Mouse (Mus musculus) lung, postnatal 10 days (tissue): ENCODE measurements around the gene Wipi2.

ENCODE experiments used
- DNase-seq: peaks from one replicate; pipeline ENCODE4 v3.0.0; 2021

Gene Wipi2

DNA sequence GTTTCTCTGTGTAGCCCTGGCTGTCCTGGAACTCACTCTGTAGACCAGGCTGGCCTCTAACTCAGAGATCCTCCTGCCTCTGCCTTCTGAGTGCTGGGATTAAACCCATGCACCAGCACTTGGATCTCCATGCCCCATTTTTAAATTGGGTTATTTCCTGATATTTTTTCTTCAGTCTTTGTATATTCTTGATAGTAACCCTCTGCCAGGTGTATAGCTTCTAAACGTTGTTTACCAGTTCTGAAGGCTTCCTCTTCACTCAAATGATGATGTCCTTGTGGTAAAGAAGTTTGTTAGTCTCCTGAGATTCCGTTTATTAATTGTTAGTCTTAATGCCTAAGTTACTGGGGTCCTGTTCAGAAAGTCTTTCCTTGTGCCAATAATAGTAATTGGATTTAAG is at the start of gene Wipi2:
Wipi2 (plus strand) TSS at position 301 of the 400 bp plus-strand sequence.
- no peak for DNase-seq

DNA sequence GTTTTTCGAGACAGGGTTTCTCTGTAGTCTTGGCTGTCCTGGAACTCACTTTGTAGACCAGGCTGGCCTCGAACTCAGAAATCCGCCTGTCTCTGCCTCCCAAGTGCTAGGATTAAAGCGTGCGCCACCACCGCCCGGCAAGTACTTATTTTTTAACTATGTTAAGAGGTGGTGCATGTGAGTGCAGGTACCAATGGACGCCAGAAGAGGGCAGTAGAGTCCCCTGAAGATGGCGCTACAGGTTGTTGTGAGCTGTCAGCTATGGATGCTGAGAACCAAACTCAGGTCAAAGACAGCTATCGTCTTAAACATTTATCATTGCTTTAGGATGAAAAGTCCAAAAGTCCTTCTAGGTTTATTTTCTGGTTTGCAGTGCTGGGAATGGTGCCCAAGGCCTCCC is 49.3 kb upstream of the Wipi2 start:
- DNase-seq: no peak

DNA sequence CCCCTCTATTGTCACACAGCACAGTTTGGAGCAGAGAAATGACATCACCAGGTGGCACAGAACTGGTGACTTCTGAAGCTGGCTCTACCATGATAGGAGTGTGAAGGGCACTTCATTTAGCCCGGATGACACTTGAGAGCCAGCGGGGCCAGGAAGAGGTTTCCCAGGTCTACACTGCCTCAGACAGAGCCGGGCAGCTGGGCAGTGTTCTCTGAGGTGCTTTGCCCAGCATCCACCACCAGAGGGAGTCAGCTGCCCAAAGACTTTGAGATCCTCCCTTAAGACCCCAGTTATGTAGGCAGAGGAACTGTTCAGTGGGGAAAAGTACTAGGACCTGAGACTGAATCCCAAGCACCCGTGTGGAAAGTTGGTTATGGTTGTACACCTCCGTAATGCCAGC is 46.0 kb upstream of the Wipi2 start:
- DNase-seq: peak; percentile 58

DNA sequence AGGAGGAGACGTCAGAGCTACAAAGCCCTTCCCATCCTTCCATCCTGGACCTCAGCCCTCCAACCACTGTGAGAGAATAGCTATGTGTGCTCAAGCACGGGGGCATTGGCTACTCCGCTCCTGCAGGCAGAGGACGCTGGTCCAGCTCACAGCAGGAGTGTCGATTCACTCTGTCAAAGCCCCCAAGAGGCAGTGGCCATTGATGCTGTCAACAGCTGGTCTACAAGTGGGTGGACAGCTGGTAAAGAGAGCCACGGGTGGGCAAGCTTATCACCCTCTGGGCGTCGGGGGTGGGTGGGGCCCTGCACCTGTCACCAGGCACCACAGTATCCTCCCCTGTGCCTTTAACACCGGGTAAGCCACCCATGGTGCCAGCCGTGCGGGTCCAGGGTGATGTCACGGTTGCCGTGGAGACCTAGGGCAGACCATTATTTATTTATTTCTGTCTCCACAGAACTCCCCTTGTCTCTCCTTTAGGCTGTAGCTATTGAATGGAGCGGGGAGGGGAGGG is 43.8 kb upstream of the Wipi2 start:
- peak; percentile 4 for DNase-seq

DNA sequence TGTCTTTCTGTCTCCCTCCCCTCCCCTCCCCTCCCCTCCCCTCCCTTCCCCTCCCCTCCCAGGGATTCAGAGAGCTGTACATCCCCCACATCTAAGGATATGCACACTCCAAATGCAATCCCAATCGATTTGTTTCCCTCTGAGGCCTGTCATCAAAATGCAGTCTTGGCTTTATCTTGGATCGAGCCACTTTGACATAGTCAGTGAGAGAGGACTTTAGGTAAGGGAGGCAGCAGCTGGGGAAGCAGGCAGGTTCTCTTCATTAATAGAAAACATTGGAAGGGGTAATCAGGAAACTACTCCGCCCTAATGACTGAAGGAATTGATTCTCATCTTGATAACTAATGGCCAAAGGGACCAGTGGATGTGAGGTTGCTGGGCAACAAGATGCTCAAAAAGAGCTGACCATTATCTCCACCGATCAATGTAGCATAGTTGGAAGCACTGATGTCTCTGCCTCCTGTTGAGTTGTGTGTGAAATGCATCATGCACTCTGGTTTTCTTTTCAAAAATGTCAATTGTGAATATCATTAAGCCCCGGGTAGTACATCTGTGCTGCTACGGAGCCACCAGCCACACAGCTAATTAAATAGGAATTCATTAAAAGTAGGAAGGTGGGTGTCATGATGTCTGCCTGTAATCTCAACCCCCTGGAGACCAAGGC is 36.4 kb upstream of the Wipi2 start:
- no peak for DNase-seq

DNA sequence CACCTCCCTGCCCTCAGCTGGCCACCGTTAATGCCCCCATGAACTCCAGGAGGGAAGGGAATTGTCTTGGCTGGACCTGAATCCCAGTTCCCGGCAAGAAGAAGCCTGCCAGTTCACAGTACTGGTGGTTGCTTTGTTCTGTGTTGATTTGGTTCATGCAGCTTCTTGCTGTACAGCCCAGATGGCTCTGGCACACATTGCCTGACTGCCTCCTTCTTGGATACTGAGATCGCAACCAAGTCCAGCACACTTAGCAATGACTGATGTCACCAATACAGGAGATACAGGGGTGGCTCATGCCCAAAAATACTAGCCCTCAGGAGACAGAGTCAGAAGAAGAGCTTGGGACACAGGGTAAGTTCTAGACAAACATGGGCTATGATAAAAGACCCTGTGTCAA is 31.8 kb upstream of the Wipi2 start:
- DNase-seq: no peak

DNA sequence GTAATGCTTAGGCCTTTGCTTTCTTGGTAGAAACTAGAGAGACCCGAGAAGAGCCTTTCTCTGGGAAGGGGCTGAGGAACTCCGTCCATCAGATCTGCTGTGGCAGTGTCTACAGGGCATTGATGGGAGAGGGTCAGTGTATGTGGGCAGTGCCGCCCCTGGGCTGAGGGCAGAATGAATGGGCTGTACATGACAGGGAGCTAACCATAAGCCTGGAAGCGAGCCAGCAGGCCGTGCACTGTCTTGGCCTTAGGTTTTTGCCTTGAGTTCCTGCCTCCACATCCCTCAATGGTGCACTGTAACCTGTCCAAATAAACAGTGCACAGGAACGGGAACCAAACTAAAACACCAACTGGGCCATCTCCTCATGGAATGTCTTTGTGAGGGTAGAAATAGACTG is 30.8 kb upstream of the Wipi2 start:
- no peak for DNase-seq

DNA sequence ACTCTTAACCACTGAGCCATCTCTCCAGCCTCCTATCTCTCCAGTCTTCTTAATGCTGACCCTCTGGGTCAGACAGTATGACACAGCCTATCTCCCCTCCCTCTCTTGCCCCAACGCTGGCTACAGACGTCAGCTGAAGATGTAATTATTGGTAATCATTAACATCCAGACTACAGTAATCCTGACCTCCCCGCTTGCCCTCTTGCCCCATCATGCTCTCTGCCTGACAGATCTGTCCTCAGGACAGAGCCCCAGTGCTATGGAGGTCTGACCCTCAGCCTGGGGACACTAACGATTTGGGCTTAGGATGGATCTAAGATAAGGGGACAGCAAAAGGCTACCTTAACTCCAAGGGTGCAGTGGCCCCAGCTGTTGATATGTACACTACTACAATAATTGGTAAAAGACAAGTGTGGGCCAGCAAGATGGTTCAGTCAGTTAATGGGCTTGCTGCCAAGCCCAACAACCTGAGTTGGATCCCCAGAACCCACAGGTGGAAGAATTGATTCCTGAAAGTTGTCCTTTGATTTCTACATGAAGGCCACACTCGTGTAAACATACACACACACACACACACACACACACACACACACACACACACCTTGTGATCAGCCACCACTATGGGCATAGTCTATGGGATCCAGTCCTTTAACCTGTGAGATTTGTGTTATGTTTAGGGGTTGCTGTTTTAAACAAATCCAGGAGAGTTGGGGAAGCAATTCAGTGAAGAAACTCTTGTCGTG is 29.7 kb upstream of the Wipi2 start:
- no peak for DNase-seq

DNA sequence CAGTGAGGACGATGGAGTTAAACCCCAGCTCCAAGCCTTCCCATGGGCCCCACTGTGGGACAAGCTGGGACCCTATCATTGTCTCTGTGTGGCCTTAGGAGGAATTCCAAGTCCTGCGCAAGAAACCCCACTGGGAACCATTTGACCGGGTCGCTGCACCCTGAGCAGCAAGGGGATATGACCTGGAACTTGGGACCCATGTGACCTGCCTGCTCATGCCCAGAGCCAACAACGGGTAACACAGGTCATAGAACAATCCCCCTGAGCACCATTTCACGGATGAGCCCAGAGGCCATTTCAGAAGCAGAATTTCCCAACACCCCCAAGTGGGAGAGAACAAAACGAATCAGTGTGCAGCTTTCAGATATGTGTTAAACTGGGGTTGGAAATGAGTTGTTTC is 23.1 kb upstream of the Wipi2 start:
- DNase-seq: no peak

DNA sequence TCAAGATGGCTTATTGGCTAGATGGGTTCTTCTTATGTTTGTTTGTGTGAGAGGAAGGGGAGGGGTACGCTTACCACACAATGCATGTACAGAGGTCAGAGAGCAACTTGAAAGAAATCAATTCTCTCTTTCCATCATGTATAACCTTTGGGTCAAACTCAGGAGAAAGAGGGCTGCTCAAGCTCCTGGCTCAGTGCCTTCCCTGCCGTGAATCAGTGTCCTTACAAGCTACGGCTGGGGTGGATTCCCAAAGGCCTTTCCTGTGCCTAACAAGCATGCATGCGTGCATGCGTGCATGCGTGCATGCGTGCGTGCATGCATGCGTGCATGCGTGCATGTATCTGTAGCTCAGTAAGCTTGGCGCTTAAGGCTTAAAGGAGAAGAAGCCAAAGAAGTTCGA is 22.2 kb upstream of the Wipi2 start:
- no peak for DNase-seq

DNA sequence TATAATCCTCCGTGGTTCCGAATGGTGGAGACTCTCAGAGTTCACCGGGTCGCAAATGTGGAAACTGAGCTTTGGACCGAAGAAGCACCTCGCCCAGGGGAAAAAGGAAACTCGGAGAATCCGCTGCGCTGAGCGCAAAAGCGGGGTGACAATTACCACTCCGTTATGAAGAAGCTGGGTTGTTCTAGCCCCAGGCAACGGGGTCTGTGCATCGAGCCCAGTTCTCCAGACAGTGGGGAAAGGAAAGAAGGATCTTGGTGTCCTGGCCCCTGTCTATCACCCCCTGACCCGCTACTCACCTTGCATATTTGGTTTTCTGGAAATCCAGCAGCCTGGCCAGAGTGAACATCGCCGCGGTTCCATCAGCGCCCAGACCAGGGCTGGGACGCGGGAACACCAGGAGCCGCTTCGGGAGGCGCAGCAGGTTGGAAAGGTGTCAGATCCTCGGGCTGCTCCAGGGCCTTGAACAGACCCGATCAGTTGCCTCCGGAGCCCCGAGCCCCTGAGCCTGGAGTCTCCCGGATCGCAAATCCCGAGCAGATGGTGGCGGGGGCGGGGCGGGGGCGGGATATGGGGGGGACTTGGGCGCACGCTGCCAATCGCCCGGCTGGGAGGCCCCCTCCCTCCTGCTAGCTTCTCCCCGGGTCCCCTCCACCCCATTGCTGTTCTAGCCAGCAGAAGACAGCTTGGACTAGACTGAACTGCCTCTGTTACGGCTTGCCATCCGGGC is 19.1 kb upstream of the Wipi2 start, which contains the start of gene Mmd2:
Mmd2 (minus strand) TSS at position 542 of the 730 bp plus-strand sequence.
- DNase-seq: peak; percentile 2

DNA sequence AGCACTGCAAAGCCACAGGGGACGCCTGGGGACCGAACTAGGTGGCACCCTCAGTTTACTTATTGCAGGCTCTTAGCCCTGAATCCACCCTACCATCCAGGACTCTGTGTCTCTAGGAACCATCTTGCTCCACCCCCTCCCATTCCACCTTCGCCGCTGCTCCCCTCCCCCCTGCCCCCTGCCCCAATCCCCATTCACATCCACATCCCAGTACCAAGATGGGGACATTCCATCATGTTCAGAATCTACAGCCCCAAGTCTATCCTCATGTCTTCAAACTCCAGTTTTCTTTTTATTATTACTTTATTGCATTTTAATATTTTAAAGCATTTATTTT is 18.5 kb upstream of the Wipi2 start:
- no peak for DNase-seq

DNA sequence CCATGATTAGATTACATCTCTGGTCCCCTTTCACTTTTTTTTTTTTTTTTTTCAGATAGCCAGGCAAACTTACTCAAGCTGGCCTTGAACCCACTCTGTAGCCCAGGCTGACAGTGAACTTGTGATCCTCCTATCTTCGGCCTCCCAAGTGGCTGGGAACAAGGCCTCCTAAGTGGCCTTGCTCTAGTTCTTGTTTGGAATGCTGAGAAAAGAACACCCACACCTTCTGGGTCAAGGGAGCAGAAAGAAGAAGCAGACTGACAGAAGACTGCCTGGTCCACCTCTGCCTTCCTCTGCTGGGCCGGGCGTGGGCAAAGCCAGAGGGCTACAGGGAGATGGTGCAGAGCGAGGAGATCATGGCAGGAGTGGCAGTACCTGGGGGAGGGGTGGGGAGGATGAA is 17.1 kb upstream of the Wipi2 start:
- no peak for DNase-seq

DNA sequence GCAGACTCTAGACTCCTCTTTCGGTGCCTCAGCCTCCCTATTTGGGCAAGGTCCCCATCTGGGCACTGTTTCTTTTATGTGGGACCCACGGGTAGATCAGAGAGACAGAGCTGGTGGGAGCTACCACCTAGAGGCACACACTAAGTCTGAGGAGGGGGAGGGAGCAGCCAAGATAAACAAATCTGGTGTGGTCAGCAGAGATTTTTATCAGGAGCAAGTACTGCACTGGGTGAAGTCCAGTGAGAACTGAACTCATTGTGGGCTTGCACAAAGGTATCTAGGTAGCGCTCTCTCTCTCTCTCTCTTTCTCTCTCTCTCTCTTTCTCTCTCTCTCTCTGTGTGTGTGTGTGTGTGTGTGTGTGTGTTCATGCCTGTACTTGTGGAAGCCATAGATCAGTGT is 13.0 kb upstream of the Wipi2 start:
- DNase-seq: no peak

DNA sequence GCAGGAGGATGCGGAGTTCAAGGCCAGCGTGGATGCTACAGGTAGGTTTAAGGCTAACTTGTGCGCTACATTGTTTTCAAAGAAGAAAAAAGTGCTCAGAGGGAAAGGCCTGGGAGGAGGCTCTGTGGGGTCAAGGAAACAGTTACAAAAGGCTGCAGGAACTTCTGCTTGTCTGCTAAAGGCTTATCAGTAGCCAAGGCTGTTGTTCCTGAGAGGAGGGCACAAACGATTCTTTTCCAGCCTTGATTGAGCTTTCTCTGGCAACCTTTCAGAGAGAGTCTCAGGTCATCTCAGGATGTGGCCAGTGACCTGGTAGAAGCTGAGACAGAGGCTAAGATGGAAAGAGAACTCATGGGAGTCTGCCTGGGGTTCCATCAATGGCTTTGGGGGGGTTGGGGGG is 11.9 kb upstream of the Wipi2 start:
- no peak for DNase-seq

DNA sequence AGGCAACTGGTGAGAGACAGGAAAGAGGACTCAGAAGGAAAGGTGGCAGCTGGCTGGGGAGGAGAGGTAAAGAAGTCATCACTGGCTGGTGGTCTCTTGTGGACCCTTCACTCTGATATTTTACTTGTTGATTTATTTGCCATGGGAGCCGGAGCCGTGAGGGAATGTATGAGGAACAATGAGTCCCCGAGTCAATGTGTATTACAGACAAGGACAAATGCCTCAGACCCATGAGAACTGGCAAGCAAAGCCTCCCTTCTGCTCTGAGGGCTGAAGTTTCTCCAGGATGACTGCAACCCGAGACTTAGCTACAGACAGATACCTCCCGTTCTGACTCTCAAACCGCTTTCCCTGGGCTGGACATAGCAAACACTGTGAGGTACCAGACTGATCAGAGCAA is 11.2 kb upstream of the Wipi2 start:
- DNase-seq: no peak

DNA sequence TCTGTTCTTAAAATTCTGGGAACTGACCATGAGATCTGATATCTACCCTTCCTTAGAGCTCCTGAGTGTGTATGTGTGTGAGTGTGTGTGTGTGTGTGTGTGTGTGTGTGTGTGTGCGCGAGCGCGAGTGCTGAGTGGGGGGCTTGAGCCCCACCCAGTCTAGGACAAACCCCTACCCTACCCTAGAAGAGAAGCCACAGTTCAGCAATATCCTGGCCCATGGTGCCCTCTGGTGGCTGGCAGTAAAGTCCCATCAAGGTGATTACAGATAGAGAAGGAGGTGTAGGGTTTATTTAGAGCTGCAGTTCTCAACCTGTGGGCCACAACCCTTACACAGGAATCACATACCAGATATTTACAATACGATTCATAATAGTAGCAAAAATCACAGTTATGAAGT is 7.6 kb upstream of the Wipi2 start:
- DNase-seq: peak; percentile 26

DNA sequence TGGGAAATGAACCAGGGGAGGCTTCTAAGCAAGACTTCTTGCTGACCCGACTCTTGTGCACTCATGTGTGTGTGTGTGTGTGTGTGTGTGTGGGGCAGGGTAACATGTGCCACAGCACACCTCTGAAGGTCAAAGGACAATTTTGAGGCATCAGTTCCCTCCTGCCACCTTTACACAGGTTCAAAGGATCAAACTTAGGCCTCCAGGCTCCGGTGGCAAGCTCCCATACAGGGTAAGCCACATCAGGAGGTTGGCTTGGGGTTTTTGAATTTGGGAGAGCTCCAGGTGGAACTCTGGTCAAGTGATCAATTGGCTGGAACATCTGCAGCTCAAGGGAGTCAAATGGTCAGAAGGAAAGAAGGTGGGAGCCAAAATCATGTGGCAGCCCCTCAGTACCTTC is 6.1 kb upstream of the Wipi2 start:
- no peak for DNase-seq

DNA sequence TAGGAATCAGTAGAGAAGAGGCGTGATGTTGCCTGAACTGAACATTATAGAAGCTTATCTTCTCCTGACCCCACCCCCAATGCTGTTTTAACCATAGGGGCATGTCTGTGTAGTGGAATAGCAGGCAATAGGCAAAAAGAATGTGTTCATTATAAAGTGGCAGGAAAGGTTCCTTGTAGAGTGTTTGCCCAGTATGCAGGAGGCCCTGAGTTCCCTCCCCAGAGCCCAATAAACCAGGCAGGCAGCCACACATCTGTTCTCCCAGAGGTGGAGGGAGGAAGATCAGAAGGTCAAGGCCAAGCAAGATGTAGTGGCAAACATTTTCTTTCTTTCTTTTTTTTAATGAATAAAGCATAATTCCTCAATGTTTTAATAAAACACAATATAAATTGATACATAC is 5.4 kb upstream of the Wipi2 start:
- no peak for DNase-seq

DNA sequence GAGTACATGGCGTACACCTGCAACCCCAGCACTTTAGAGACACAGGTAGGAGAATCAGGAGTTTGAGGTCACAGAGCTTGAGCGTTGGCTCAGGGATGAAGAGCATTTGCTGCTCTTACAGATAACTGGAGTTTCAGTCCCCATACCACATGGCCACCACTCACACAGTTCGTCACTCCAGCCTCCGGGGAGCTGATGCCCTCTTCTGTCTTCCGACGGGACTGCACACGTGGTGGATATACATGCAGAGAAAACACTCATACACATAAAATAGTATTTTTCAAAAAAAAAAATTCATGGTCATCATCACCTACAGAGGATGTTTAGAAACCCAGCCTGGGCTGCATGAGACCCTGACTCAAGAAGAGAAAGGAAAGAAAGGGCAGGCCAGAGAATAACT is 4.4 kb upstream of the Wipi2 start:
- no peak for DNase-seq

DNA sequence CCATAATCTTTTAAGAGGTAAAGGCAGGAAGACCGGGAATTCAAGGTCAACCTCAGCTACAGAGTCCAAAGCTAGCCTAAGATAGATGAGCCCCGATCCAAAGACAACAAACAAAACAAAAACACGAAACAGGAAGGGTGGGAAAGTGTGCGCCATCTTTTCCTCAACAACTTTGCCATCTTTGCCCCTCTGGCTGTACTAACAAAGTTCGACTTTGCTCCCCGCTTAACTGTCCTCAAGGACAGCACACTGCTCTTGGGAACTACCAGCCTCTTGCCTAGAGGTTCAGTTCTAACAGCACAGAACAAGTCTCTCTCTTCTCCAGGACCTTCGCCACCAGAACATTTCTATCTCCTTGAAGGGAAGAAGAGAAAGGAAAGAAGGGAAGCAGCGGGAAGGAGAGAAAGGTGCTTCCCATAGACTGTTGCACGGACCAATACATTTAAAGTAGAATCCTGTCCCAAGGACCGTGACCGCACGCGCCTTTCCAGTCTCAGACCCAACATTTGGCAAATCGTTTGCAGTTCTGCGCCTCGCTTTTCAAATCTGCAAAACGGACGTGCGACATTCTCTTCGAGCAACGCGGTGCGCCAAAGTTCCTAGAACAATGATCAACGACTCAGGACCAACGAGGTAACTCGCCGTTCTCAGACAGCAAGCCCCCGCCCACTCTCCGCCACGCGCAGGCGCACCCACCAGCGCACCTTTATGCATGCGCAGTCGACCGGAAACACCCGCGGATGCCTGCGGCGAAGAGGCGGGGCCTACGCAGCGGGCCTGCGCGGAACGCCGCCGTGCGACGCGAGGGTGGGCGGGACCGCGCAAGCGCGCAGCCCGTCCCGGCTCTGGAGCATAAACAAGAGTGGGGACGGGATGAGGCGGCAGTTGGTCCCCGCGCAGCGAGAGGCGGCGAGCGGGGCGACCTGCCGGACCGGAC is 1.5 kb downstream of the Wipi2 start:
- peak; percentile 97 for DNase-seq

DNA sequence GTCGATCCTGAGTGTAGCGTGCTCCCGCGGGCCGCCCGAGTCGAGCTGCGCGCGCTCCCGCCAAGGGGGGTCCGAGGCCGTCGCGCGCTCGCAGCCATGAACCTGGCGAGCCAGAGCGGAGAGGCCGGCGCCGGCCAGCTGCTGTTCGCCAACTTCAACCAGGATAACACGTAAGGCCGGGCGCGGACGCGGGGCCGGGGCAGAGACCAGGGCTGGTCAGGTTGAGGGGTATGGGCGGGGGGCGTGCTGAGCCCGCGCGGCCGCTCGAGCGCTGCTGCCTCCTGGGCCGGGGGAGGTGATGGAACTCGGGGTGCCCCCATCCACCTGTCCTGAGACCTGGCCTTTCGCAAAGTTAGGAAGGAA is 2.1 kb downstream of the Wipi2 start:
- DNase-seq: no peak

DNA sequence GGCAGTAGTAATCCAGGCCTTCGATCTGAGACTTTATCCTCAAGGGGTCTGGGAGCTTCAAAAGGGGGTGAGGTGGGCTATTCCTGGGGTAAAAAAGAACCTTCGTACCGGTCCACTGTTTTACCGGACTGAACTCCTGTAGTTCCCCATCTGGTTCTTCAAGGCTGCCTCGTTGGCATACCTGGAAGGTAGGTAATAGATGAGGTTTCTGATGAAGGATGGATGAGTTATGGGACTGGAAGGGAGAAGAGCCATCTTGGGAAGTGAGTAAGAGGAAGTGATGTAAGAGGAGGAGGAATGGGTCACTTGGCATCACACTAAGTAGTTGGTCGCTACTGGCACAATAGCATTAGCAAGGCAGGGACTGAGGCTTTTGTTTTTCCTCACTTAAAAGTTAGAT is 2.7 kb downstream of the Wipi2 start:
- DNase-seq: peak; percentile 36
